21 mouse cellular contexts compared by ENCODE assay signal in genomic region chr1:167588747-167589558, GRCm38 (mm10). TPM values are rescaled to one million over a fixed set of nuclear protein-coding genes. Genes with fewer than 3 reads are reported as not detected.
A peak's percentile ranks its signal among the peaks of the same experiment; 100 is the strongest.
DNase-seq lines count a peak whose midpoint lies in the region; ATAC-seq lines count a peak whose summit lies in the region.
"Had no signal": no experiment of that assay in that cellular context is flagged by ENCODE, and none has a peak within 500 bp of the region (broad histone marks: within the 10 kb centered on the region; RNA-seq: fewer than 3 reads in every experiment).

No protein-coding gene starts in this region.

- peak; percentile 5 to 27 for DNase-seq in gastrocnemius, adult 8-10 months (ENCODE audit: low spot score in 2 of 2)
- DNase-seq in gastrocnemius, postnatal 4 days (ENCODE audit: low spot score in 2 of 2), result no peak
- DNase-seq in intestine, embryonic 14.5 days (ENCODE audit: low spot score), result peak; percentile 29
- DNase-seq in heart, postnatal 4 days, result peak; percentile 25
- DNase-seq: adrenal gland, adult 2 months; cerebellum, adult 9-10 months; kidney, postnatal 4 days; right cerebral cortex, adult 18-20 months; thymus, postnatal 25 days had no signal

- no peak overlapping the region for H3K4me3 ChIP-seq in intestine, embryonic 14.5 days (ENCODE audit: low read depth, low read length)
- no peak overlapping the region for H3K4me3 ChIP-seq in intestine, embryonic 16.5 days (ENCODE audit: low read length)
- no peak overlapping the region for H3K4me3 ChIP-seq in heart, embryonic 15.5 days
- H3K4me3 ChIP-seq: embryonic facial prominence, embryonic 12.5 days; heart, embryonic 13.5 days; hindbrain, embryonic 15.5 days; kidney, embryonic 15.5 days; midbrain, embryonic 13.5 days; neural tube, embryonic 13.5 days had no signal

- no peak overlapping the region for H3K27ac ChIP-seq in intestine, embryonic 14.5 days (ENCODE audit: low read depth)
- no peak overlapping the region for H3K27ac ChIP-seq in intestine, embryonic 16.5 days (ENCODE audit: low read length)
- no peak overlapping the region for H3K27ac ChIP-seq in heart, embryonic 15.5 days
- H3K27ac ChIP-seq: embryonic facial prominence, embryonic 12.5 days; heart, embryonic 13.5 days; hindbrain, embryonic 15.5 days; kidney, embryonic 15.5 days; liver, embryonic 14.5 days; midbrain, embryonic 13.5 days; neural tube, embryonic 13.5 days had no signal

- no peaks in the 10 kb centered on the region for H3K9me3 ChIP-seq in intestine, embryonic 14.5 days (ENCODE audit: control insufficient read depth, low read length)
- H3K9me3 ChIP-seq in intestine, embryonic 16.5 days (ENCODE audit: control insufficient read depth, low read length), result no peaks in the 10 kb centered on the region
- H3K9me3 ChIP-seq in heart, embryonic 15.5 days (replicated peaks), result no peaks in the 10 kb centered on the region
- H3K9me3 ChIP-seq: embryonic facial prominence, embryonic 12.5 days; hindbrain, embryonic 15.5 days; kidney, embryonic 15.5 days; midbrain, embryonic 13.5 days; neural tube, embryonic 13.5 days had no signal

- H3K4me2 ChIP-seq in intestine, embryonic 14.5 days (ENCODE audit: low read length), result no peak overlapping the region
- H3K4me2 ChIP-seq in intestine, embryonic 16.5 days (ENCODE audit: low read depth, low read length), result no peak overlapping the region
- no peak overlapping the region for H3K4me2 ChIP-seq in heart, embryonic 15.5 days
- H3K4me2 ChIP-seq: embryonic facial prominence, embryonic 12.5 days; heart, embryonic 13.5 days; hindbrain, embryonic 15.5 days; kidney, embryonic 15.5 days; midbrain, embryonic 13.5 days; neural tube, embryonic 13.5 days had no signal

- H3K36me3 ChIP-seq in intestine, embryonic 14.5 days (ENCODE audit: control insufficient read depth, insufficient read depth, low read length), result no peaks in the 10 kb centered on the region
- no peaks in the 10 kb centered on the region for H3K36me3 ChIP-seq in intestine, embryonic 16.5 days (ENCODE audit: control insufficient read depth, insufficient read depth, low read length)
- H3K36me3 ChIP-seq in heart, embryonic 15.5 days, result no peaks in the 10 kb centered on the region
- H3K36me3 ChIP-seq: embryonic facial prominence, embryonic 12.5 days; heart, embryonic 13.5 days; hindbrain, embryonic 15.5 days; kidney, embryonic 15.5 days; midbrain, embryonic 13.5 days; neural tube, embryonic 13.5 days had no signal

- no peaks in the 10 kb centered on the region for H3K27me3 ChIP-seq in intestine, embryonic 14.5 days (replicated peaks; ENCODE audit: control insufficient read depth, insufficient read depth, low read length)
- no peaks in the 10 kb centered on the region for H3K27me3 ChIP-seq in intestine, embryonic 16.5 days (replicated peaks; ENCODE audit: control insufficient read depth, insufficient read depth, low read length)
- no peaks in the 10 kb centered on the region for H3K27me3 ChIP-seq in heart, embryonic 15.5 days
- H3K27me3 ChIP-seq: embryonic facial prominence, embryonic 12.5 days; heart, embryonic 13.5 days; hindbrain, embryonic 15.5 days; neural tube, embryonic 13.5 days had no signal

- ATAC-seq in intestine, embryonic 14.5 days (replicated peaks; ENCODE audit: low FRiP score, low TSS enrichment, low read depth), result no peak
- no peak for ATAC-seq in intestine, embryonic 16.5 days
- ATAC-seq in heart, embryonic 15.5 days (replicated peaks; ENCODE audit: insufficient number of reproducible peaks, insufficient read depth, low FRiP score, low read depth), result peak; percentile 58; the same call in 1 of the 2 replicates
- no peak for ATAC-seq in erythroid progenitor cell, adult 5-6 weeks (replicated peaks; ENCODE audit: low FRiP score, poor library complexity, severe bottlenecking)
- ATAC-seq: intestine, postnatal 0 days; midbrain, embryonic 13.5 days had no signal

- H3K4me1 ChIP-seq in intestine, embryonic 14.5 days (replicated peaks; ENCODE audit: control insufficient read depth, insufficient read depth, low read length), result no peaks in the 10 kb centered on the region
- no peaks in the 10 kb centered on the region for H3K4me1 ChIP-seq in intestine, embryonic 16.5 days (ENCODE audit: control insufficient read depth, insufficient read depth, low read length)
- H3K4me1 ChIP-seq in heart, embryonic 15.5 days (replicated peaks), result peaks cover 8% of the 10 kb centered on the region; the same call in 1 of the 2 replicates
- H3K4me1 ChIP-seq: kidney, embryonic 15.5 days had no signal

- 87% methylated on average over 16 of the region's 16 CpGs for WGBS in intestine, embryonic 14.5 days
- WGBS in intestine, embryonic 16.5 days, result 84% methylated on average over 16 of the region's 16 CpGs
- WGBS in heart, embryonic 15.5 days, result 71% methylated on average over 16 of the region's 16 CpGs

- no peak overlapping the region for H3K9ac ChIP-seq in intestine, embryonic 14.5 days (ENCODE audit: low read length)
- no peak overlapping the region for H3K9ac ChIP-seq in intestine, embryonic 16.5 days (ENCODE audit: low read depth, low read length)
- no peak overlapping the region for H3K9ac ChIP-seq in heart, embryonic 15.5 days
- H3K9ac ChIP-seq: embryonic facial prominence, embryonic 12.5 days; heart, embryonic 13.5 days; hindbrain, embryonic 15.5 days; kidney, embryonic 15.5 days; liver, embryonic 14.5 days; midbrain, embryonic 13.5 days; neural tube, embryonic 13.5 days had no signal

RNA-seq across cellular contexts. Expression of gene Rxrg, which starts 9.2 kb away (rescaled TPM):
- total RNA-seq in gastrocnemius, adult 8-10 months (2022), result 10 to 100 TPM; 57.8 to 71.7 (median 63.4) TPM
- total RNA-seq in gastrocnemius, postnatal 4 days (2021), result 10 to 100 TPM; 35.8 to 38.0 TPM
- 1.4 and 1.5 TPM in 2 replicates for polyA plus RNA-seq in intestine, embryonic 14.5 days (2014; fragmentation: Nextera tagmentation; extraction: Ambion mirVana)
- 0.87 and 1.3 TPM in 2 replicates for polyA plus RNA-seq in intestine, embryonic 16.5 days (2015; fragmentation: Nextera tagmentation; extraction: Ambion mirVana)
- 0.93 and 1.3 TPM in 2 replicates for polyA plus RNA-seq in heart, embryonic 15.5 days (2015; fragmentation: Nextera tagmentation; extraction: Ambion mirVana)
- 1 to 10 TPM; 6.1 to 6.3 TPM for total RNA-seq in heart, postnatal 4 days (2021)
- not detected in 2 replicates for total RNA-seq in erythroid progenitor cell, adult 5-6 weeks (2015; ENCODE audit: low replicate concordance)
- not detected in 2 replicates for total RNA-seq in erythroid progenitor cell, adult 5-6 weeks (2017; ENCODE audit: low replicate concordance)
- total RNA-seq: megakaryocyte, adult 5-6 weeks had no signal

Comparison
In these comparisons a context has a peak if more than half of its experiments do, and no peak if none do; other contexts are left out.
1. DNase-seq: peak in gastrocnemius, adult 8-10 months (2 of 2), intestine, embryonic 14.5 days (single experiment) and heart, postnatal 4 days (single experiment); none in gastrocnemius, postnatal 4 days (0 of 2).
2. RNA of gene Rxrg, which starts 9.2 kb away (total RNA-seq): 57.8 to 71.7 TPM in gastrocnemius, adult 8-10 months, 35.8 to 38.0 TPM in gastrocnemius, postnatal 4 days and 6.1 to 6.3 TPM in heart, postnatal 4 days; not detected in erythroid progenitor cell, adult 5-6 weeks; every median in the first group is over 4 times any median in the second.